Mouse (Mus musculus) mature B cell (primary cell): ENCODE results near the gene Hopx.

Experiments used
- in situ Hi-C: fragments of 300-500 bp; cut with MboI; formaldehyde crosslinking; loops from 2 replicates; pipeline ENCODE4 v1.14.3; 2019

Gene Hopx

GRCm38 (mm10) chr5:77114817-77115731 is at the start of gene Hopx:
Gene Hopx (minus strand): TSS chr5:77115121.
- in situ Hi-C loops, result no loop called here

- in situ Hi-C loops, result no loop called here
Observed at GRCm38 (mm10) chr5:77163597-77163996, 48.7 kb upstream of the Hopx start.

GRCm38 (mm10) chr5:77162566-77162965 is 47.6 kb upstream of the Hopx start:
- in situ Hi-C loops, result no loop called here

DNA sequence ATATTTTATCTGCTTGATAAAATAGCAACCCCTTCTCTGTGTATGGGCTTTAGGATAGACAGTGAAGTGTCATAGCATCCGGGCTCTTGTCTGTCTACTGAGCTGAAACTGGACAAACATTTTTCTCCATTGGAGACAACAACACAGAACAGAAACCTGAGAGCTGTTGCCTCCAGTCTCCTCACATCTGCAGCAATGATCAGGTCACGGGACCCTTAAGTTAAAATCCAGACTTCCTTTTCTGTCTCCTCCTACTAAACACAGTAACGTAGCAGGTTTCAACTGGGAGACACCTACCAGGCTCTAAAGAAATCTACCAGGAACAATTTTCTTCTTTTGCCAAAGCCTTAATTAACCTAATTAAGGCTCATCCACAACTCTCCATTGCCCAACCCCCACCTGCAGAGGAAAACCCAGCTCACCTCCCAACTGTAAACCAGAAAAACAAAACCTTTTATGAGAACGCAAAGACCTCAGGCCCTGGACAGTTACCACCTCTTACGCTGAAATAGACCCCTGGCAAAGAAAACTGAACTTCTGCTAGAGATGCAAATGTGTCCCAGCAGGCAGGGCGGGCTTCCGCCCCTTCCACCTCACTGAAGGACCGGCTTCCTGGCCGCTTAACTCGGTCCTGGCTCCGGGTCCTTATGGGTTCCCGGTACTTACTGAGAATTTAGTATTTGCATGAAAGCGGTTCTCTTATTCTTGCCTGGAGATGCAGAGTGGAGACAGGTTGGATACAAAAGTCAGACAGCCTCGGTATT is 43.0 kb upstream of the Hopx start:
- in situ Hi-C loops, result no loop called here

GRCm38 (mm10) chr5:77156938-77157337 is 42.0 kb upstream of the Hopx start:
- in situ Hi-C loops, result no loop called here

DNA sequence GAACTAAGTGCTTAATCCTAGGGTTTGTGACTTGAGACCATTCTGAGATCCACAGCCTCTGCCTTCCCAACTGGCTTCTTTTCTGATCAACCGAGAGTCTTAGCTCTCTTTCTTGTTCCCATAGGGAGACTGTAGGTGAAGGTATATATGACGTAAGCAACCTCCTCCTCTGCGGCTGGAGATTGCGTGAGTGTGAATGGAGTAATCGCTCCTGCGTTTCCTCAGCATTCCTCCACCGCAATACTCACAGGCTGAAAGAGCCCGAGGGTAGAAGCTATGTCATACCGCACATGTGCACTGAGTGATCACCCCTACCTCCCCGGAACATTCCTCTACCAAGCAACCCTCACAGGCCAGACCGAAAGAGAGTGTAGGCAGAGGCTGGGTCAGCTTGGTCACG is 40.6 kb upstream of the Hopx start:
- in situ Hi-C loops, result no loop called here

DNA sequence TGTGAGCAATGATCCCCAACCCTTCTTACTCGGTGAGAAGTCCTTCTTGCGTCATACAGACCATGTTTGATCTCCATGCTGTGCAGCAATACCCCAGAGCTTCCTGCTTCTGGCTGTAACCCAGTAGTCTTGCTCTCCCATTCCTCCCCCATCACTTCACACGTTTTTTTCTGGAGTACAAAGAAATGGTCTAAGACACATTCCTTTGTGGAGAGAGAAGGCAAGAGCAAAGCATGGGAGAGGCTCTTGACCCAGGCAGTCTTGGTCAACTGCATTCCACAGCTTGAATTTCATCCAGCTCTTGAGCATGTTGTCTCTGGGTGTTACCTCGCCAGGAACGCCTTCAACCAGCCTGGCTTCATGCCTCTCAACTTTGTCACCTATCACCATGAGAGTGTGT is 39.9 kb upstream of the Hopx start:
- in situ Hi-C loops, result no loop called here

- in situ Hi-C loops, result no loop called here
Observed at GRCm38 (mm10) chr5:77151738-77152137, 36.8 kb upstream of the Hopx start.

DNA sequence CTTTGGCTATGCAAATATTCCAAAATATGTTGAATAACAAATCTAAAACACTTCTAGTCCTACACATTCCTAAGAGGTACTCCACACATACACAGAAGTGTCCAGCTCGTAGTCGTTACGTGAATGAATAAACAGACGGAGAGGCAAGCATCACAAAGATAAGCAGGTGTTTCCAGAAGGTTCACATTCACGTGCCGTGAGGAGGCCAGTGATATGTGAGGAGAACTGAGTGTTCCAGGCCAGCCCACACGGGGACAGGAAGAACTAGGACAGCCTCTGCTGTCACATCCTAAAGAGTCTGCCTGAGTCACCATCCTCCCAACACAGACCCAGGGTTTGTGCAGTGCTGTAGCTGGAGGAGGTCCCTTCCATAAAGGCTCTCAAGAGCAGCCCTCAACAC is 36.2 kb upstream of the Hopx start:
- in situ Hi-C loops, result no loop called here

DNA sequence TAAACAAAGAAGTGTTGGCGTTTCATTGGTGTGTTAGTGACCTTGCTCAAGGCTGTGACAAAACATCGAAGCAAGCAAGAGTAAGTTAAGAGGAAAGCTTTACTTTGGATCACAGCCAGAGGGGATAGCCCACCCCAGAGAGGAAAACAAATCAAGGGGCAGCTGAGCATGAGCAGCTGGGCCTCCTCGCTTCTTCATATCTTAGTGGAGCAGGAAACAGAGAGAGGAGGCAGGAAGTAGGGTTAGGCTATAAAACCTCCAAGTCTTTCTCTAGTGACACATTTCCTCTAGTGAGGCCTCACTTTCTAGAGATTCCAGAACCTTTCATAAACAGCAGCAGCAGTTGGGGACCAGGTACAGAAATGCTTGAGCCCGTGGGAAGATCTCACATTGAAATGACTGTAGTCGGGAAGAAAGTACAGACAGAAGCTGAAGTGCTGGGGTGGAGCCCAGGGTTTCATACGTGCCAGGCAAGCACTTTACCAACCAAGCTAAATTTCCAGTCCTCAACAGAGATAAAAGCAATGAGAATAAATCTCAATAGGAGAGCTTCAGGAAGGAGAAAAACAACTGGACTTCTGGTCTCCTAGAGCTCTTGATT is 33.2 kb upstream of the Hopx start:
- in situ Hi-C loops, result no loop called here

GRCm38 (mm10) chr5:77146459-77147170 is 31.7 kb upstream of the Hopx start:
- in situ Hi-C loops, result no loop called here

DNA sequence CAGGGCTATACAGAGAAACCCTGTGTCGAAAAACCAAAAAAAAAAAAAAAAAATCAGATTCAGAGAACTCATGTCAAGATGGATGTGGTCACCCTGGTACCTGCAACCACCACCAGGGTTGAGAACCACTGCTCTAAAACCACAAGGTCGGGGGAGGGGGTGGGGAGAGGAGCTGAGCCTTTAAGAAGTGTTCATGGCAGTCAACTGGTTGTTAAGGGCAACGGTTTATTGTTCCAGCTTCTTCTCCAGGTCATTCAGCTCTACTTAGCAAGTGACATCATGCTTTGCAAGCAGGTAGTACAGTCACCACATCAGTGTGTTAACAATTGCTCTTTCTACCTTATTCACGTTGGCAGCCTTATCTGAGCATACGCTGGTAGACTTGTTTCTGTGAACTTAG is 29.7 kb upstream of the Hopx start:
- in situ Hi-C loops, result no loop called here

GRCm38 (mm10) chr5:77143076-77143475 is 28.2 kb upstream of the Hopx start:
- in situ Hi-C loops, result no loop called here

DNA sequence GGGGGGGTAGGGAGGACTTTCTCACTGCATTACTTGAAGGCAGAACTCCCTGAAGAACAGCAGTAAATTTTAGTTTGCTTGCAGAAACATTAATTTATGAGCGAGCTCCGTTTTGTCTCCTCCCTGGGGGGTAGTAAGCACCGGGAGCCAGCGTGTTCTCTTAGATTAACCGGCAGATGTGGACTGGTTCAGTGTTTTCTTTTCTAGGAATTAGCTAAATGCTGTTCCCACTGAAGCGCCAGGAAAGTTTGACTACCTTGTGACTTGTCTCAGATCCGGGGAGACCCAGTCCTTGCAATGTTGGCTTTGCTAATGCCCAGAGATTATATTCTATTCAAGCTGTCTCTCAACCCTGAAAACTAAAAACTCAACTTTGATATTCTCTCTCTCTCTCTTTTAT is 26.4 kb upstream of the Hopx start:
- in situ Hi-C loops, result no loop called here

- in situ Hi-C loops, result no loop called here
Observed at GRCm38 (mm10) chr5:77140861-77141260, 25.9 kb upstream of the Hopx start.

DNA sequence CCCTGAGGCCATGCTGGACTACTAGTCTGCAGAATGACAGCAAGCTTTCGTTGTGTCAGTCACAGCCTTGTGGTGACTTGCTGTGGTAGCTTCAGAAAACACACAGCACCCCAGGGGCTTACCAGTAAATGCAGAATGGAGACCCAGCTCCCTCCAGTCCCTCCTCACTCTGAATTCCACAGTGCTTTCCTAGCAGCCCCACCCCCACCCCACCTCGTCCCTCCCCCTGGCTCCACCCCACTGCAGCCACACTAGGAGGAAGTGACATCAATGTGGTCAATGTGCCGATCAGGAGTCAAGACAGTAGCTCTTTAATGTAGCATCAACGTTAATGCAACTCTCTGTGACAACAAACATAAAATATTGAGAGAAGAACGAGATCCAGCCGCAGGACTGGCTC is 25.2 kb upstream of the Hopx start:
- in situ Hi-C loops, result no loop called here

DNA sequence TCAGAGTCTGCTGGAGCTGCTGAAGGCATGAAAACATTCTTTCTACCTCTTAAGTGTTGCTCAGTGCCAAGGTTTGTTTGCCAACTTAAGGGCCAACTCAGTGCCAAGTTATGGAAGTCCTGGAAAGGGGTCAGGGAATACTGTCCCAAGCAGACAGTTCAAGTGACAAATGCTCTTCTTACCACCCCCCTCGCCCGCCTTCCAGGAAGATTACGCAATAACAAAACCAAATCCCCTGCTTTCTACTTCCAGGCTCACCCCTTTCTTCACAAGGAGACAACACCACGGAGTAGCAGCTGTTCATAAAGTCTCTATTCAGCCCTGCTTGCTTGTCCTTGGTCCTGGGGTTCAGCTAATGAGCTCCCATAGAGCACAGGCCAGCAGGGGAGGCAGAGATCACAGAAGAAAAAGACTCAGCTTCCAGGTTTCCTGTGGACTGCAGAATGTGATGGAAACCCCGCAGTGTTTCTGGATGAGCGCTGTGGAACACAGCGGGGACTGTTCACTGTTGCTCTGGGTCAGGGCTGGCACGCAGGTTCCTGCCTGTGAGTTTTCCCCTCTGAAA is 22.9 kb upstream of the Hopx start:
- in situ Hi-C loops, result no loop called here

GRCm38 (mm10) chr5:77136684-77137224 is 21.8 kb upstream of the Hopx start:
- in situ Hi-C loops, result no loop called here

- in situ Hi-C loops, result no loop called here
Observed at GRCm38 (mm10) chr5:77134961-77135360, 20.0 kb upstream of the Hopx start.

- in situ Hi-C loops, result no loop called here
Observed at GRCm38 (mm10) chr5:77134465-77134864, 19.5 kb upstream of the Hopx start.

DNA sequence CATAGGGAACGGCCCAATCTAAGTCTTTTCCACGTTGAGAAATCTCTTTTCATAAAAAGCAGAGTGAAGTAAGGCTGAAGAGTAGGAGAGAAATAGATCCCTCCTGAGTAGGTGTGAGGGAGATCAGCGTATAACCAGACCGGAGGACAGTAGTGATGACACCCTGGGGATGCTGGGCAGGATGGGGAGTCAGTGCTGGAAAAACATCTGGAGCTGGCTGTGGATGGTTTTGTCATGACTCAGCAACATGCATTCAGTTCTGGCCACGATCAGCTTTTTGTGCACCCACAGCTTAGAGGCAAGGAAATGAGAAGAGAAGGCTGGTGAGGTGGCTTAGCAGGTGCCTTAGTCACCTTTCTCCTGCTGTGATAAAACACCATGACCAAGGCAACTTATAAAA is 19.0 kb upstream of the Hopx start:
- in situ Hi-C loops, result no loop called here
